Mouse (Mus musculus): ENCODE results near the gene Atf6. TPM values are rescaled to one million over a fixed set of nuclear protein-coding genes. Genes with fewer than 3 reads are reported as not detected.

Gene Atf6
- total RNA-seq (2021) = 10 to 100 TPM; 52.5 to 56.3 TPM
- long read RNA-seq, experiment 1, full-length matches to known transcripts = 5 of 11 reads
- long read RNA-seq, experiment 1, partial matches to known transcripts = 1 of 11 reads
- long read RNA-seq, experiment 1, other reads (novel, unspliced or antisense) = 5 of 11 reads
- long read RNA-seq, experiment 2, full-length matches to known transcripts = 5 of 23 reads
- long read RNA-seq, experiment 2, partial matches to known transcripts = 3 of 23 reads
- long read RNA-seq, experiment 2, other reads (novel, unspliced or antisense) = 15 of 23 reads

- peak; percentile 94 to 97 for DNase-seq
- intact Hi-C loops (cut with DNase I) = no loop called here
Observed at GRCm38 (mm10) chr1:170867691-170868105, at the start of gene Atf6. TSS of gene Atf6 (minus strand) at chr1:170867771.

- no peak for DNase-seq
- intact Hi-C loops (cut with DNase I) = no loop called here
Observed at GRCm38 (mm10) chr1:170915657-170916056, 48.1 kb upstream of the Atf6 start.

GRCm38 (mm10) chr1:170912891-170913615 is 45.5 kb upstream of the Atf6 start, which contains the start of gene Fcrlb:
TSS of gene Fcrlb (minus strand) at chr1:170912941.
- intact Hi-C loops (cut with DNase I) = no loop called here
- no peak for DNase-seq

GRCm38 (mm10) chr1:170911907-170912660 is 44.5 kb upstream of the Atf6 start:
- intact Hi-C loops (cut with DNase I) = no loop called here
- DNase-seq = no peak

- no peak for DNase-seq
- intact Hi-C loops (cut with DNase I) = no loop called here
Observed at GRCm38 (mm10) chr1:170908341-170908740, 40.8 kb upstream of the Atf6 start.

GRCm38 (mm10) chr1:170907456-170908191 is 40.1 kb upstream of the Atf6 start:
- peak; percentile 19 to 23 for DNase-seq
- intact Hi-C loops (cut with DNase I) = no loop called here

- DNase-seq = no peak
- intact Hi-C loops (cut with DNase I) = no loop called here
Observed at GRCm38 (mm10) chr1:170907111-170907455, 39.5 kb upstream of the Atf6 start.

- intact Hi-C loops (cut with DNase I) = no loop called here
Observed at GRCm38 (mm10) chr1:170903485-170903884, 35.9 kb upstream of the Atf6 start.

GRCm38 (mm10) chr1:170901536-170902238 is 34.1 kb upstream of the Atf6 start:
- intact Hi-C loops (cut with DNase I) = loop anchor here (1.0 kb wide), 2 partner anchors 91 to 95 kb away; no protein-coding TSS in a partner anchor
- DNase-seq = peak; percentile 82 to 91

More at GRCm38 (mm10) chr1:170903485-170903884, 35.9 kb upstream of the Atf6 start:
- DNase-seq = no peak

GRCm38 (mm10) chr1:170900799-170901467 is 33.4 kb upstream of the Atf6 start:
- peak; percentile 27 to 71 for DNase-seq
- intact Hi-C loops (cut with DNase I) = loop anchor here (1.0 kb wide), 2 partner anchors 91 to 95 kb away; no protein-coding TSS in a partner anchor

- peak in 1 of 2 experiments; percentile 5 for DNase-seq
- intact Hi-C loops (cut with DNase I) = no loop called here
Observed at GRCm38 (mm10) chr1:170898413-170899075, 31.0 kb upstream of the Atf6 start.

GRCm38 (mm10) chr1:170896651-170897281 is 29.2 kb upstream of the Atf6 start:
- intact Hi-C loops (cut with DNase I) = no loop called here
- no peak for DNase-seq

GRCm38 (mm10) chr1:170894603-170895602 is 27.3 kb upstream of the Atf6 start:
- intact Hi-C loops (cut with DNase I) = no loop called here
- DNase-seq = peak in 1 of 2 experiments; percentile 6

GRCm38 (mm10) chr1:170892279-170892678 is 24.7 kb upstream of the Atf6 start:
- intact Hi-C loops (cut with DNase I) = no loop called here
- DNase-seq = no peak

- DNase-seq = no peak
- intact Hi-C loops (cut with DNase I) = no loop called here
Observed at GRCm38 (mm10) chr1:170891646-170892045, 24.1 kb upstream of the Atf6 start.

- intact Hi-C loops (cut with DNase I) = no loop called here
- no peak for DNase-seq
Observed at GRCm38 (mm10) chr1:170889310-170889709, 21.7 kb upstream of the Atf6 start.

- no peak for DNase-seq
- intact Hi-C loops (cut with DNase I) = no loop called here
Observed at GRCm38 (mm10) chr1:170886044-170886458, 18.5 kb upstream of the Atf6 start.
